Mouse (Mus musculus) stomach, postnatal 0 days (tissue): ENCODE data around the gene Scaf1.

Experiments used
- CTCF ChIP-seq: IDR thresholded peaks from 2 replicates; pipeline ENCODE4 v1.5.1; 2016; ENCODE audit warnings: antibody characterized with exemption, low read depth, mild to moderate bottlenecking, moderate library complexity
- EP300 ChIP-seq: optimal IDR thresholded peaks from 2 replicates; pipeline ENCODE3; 2016; ENCODE audit warnings: antibody characterized with exemption

DNA sequence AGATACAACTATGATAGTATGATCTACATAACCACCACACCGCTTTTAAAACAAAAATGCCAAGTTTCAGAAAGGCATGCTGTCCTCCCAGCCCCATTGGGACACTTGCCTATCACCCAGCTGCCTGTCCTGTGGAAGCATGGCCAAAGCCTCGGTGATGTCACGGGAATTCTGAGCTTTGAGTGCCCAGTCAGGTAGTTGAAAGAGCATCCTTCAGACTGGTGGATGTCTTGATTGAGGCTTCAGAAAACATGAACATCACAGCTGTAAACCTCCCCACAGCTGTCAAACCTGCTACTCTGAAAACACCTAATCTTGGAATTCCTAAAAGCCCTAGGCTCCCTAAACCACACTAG is 2.1 kb downstream of the Scaf1 start:
- TF ChIP-seq CTCF (no peak), EP300 (no peak)
